Mouse (Mus musculus) neural tube, embryonic 14.5 days (tissue): ENCODE measurements around the gene Hist1h3a. TPM values are rescaled to one million over a fixed set of nuclear protein-coding genes. Genes with fewer than 3 reads are reported as not detected.
"Not testable (repeated sequence)": the region's sequence is repeated elsewhere in the genome, so short reads cannot be mapped to it uniquely, and the experiment has no call there.

Experiments used
- ATAC-seq: fragments of 200-750 bp; cut with Nextera tagmentation; 2 replicates; pipeline ENCODE4 v1.8.0; 2017; ENCODE audit warnings: low read depth, mild to moderate bottlenecking, moderate TSS enrichment, moderate library complexity
- H3K27ac ChIP-seq: fragments of 300-500 bp; sonication (generic); 2 replicates; pipeline ENCODE4 v1.5.1; 2014; ENCODE audit warnings: low read depth, mild to moderate bottlenecking, control low read depth, low read length, moderate library complexity, mixed read lengths
- H3K27me3 ChIP-seq: fragments of 300-500 bp; sonication (generic); 2 replicates; pipeline ENCODE4 v1.6.1; 2014; ENCODE audit warnings: low read length; ENCODE audit not compliant: control insufficient read depth, insufficient read depth
- H3K36me3 ChIP-seq: fragments of 300-500 bp; sonication (generic); 2 replicates; pipeline ENCODE4 v1.6.1; 2014; ENCODE audit warnings: low read length, mixed read lengths; ENCODE audit not compliant: control insufficient read depth, insufficient read depth
- H3K4me1 ChIP-seq: fragments of 300-500 bp; sonication (generic); 2 replicates; pipeline ENCODE4 v1.6.1; 2014; ENCODE audit warnings: low read length; ENCODE audit not compliant: control insufficient read depth, insufficient read depth
- H3K4me2 ChIP-seq: fragments of 300-500 bp; sonication (generic); 2 replicates; pipeline ENCODE4 v1.6.1; 2014; ENCODE audit warnings: mild to moderate bottlenecking, low read depth, low read length, control low read depth
- H3K4me3 ChIP-seq: fragments of 300-500 bp; sonication (generic); 2 replicates; pipeline ENCODE4 v1.5.1; 2014; ENCODE audit warnings: low read depth, low read length, control low read depth, mixed read lengths
- H3K9ac ChIP-seq: fragments of 300-500 bp; sonication (generic); replicated peaks from 2 replicates; pipeline ENCODE4 v1.6.1; 2014; ENCODE audit warnings: low read depth, mild to moderate bottlenecking, control low read depth, low read length, mixed read lengths
- H3K9me3 ChIP-seq: fragments of 300-500 bp; sonication (generic); 2 replicates; pipeline ENCODE4 v1.6.1; 2016; ENCODE audit warnings: low read length; ENCODE audit not compliant: control insufficient read depth
- WGBS: fragments of 180-500 bp; shearing (Covaris S2); extraction: QIAGEN DNeasy Blood & Tissue Kit; methylation state at CpG from one replicate; pipeline ENCODE4 v1.1.7; 2014; 5-methylcytosine and 5-hydroxymethylcytosine counted together
- polyA plus RNA-seq: library from polyadenylated mRNA; unstranded; fragments of >200 nt; fragmentation: Nextera tagmentation; extraction: Ambion mirVana; gene quantifications from 2 replicates; pipeline ENCODE4 v1.2.1, GENCODE M21; 2014

Gene Hist1h3a
- polyA plus RNA-seq, 1 experiment from 2014 or later: 0.75 TPM

DNA sequence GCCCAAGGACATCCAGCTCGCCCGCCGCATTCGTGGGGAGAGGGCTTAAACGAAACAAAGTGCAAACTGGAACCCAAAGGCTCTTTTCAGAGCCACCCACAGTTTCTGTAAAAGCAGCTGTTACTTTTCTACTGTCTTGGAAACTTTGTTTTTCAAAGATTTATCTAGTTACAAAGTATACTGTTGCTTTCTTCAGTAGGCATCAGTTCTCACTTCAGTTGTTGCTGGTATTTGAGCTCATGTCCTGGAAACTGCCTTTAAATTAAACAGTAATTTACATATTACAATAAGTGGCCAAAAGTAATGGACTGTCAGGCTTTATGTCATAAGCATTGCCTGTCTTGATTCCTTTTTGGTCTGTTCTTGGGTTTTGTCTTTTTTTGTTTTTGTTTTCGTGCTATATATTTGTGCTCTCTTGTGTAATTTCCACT lies 9.4 kb downstream of the Hist1h3a start:
- H3K4me2 ChIP-seq: peak overlapping the region; percentile 29; the same call in 1 of the 2 replicates
- no peak overlapping the region for H3K27ac ChIP-seq
- ATAC-seq: no peak
- 6% methylated on average over 6 of the region's 6 CpGs for WGBS
- peaks cover 8% of the 10 kb centered on the region; the same call in 1 of the 2 replicates for H3K4me1 ChIP-seq
- H3K36me3 ChIP-seq: no peaks in the 10 kb centered on the region
- no peaks in the 10 kb centered on the region for H3K9me3 ChIP-seq
- no peaks in the 10 kb centered on the region for H3K27me3 ChIP-seq
- H3K4me3 ChIP-seq: no peak overlapping the region
- no peak overlapping the region for H3K9ac ChIP-seq

- under 1% methylated on average over 16 of the region's 47 CpGs for WGBS
- Histone ChIP-seq H3K4me2 (peak within 1 kb of the TSS; percentile 56), H3K27ac (peak within 1 kb of the TSS; percentile 86), H3K4me3 (peak within 1 kb of the TSS; percentile 35), H3K9ac (0 out of 2 replicates have a peak within 1 kb of the TSS, but pooled peaks have one; percentile 37), H3K4me1 (peaks cover 11% of the 10 kb centered on the region)
- not testable (repeated sequence) for H3K9me3 ChIP-seq, H3K27me3 ChIP-seq, H3K36me3 ChIP-seq
- ATAC-seq: peak; percentile 74
Measured at GRCm38 (mm10) chr13:23752067-23752741, 10.0 kb downstream of the Hist1h3a start, which contains the start of gene Hist1h3b. Hist1h3b (plus strand) TSS chr13:23752267.

DNA sequence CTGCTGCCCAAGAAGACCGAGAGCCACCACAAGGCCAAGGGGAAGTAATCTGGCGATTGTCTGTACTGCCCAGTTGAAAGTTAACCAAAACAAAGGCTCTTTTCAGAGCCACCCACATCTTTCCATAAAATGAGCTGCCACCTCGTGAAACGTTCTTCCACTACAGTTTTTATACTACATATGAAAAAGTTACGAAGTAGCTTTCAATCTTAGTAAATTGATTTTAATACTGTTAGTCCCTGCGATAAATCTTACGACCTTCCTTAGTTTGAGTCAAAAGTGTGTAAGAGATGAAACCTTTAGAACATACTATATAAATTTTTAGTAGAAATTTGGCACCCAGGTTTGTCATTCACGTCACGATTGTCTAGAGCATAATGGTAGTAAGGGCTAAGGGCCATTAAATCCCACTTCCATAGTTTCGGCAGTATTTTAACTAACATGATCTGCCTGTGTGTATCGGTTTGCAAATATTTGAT lies 10.7 kb downstream of the Hist1h3a start:
- ATAC-seq: no peak; the same call in 1 of the 2 replicates
- H3K4me3 ChIP-seq: peak overlapping the region; percentile 35
- 2% methylated on average over 11 of the region's 11 CpGs for WGBS
- H3K9me3 ChIP-seq: no peaks in the 10 kb centered on the region
- H3K9ac ChIP-seq: no peak overlapping the region
- H3K36me3 ChIP-seq: no peaks in the 10 kb centered on the region
- H3K27me3 ChIP-seq: no peaks in the 10 kb centered on the region
- peaks cover 13% of the 10 kb centered on the region for H3K4me1 ChIP-seq
- peak overlapping the region; percentile 56 for H3K4me2 ChIP-seq
- peak overlapping the region; percentile 86; the same call in 1 of the 2 replicates for H3K27ac ChIP-seq

GRCm38 (mm10) chr13:23750839-23751477 lies 11.2 kb downstream of the Hist1h3a start, which contains the start of gene Hist1h2ab:
Hist1h2ab (plus strand) TSS chr13:23751126.
- peak; percentile 61 for ATAC-seq
- H3K27me3 ChIP-seq, H3K36me3 ChIP-seq, H3K9me3 ChIP-seq: not testable (repeated sequence)
- Histone ChIP-seq H3K9ac (0 out of 2 replicates have a peak within 1 kb of the TSS, but pooled peaks have one; percentile 37), H3K27ac (peak within 1 kb of the TSS; percentile 86), H3K4me3 (peak within 1 kb of the TSS; percentile 35), H3K4me2 (peak within 1 kb of the TSS; percentile 56), H3K4me1 (peaks cover 13% of the 10 kb centered on the region)
- WGBS: under 1% methylated on average over 29 of the region's 47 CpGs

GRCm38 (mm10) chr13:23749563-23750121 lies 12.5 kb downstream of the Hist1h3a start:
- Histone ChIP-seq H3K9ac (no peak overlapping the region), H3K9me3 (no peaks in the 10 kb centered on the region), H3K27ac (no peak overlapping the region), H3K4me1 (peaks cover 15% of the 10 kb centered on the region), H3K4me2 (no peak overlapping the region), H3K4me3 (no peak overlapping the region), H3K36me3 (no peaks in the 10 kb centered on the region), H3K27me3 (no peaks in the 10 kb centered on the region)
- 93% methylated on average over 5 of the region's 5 CpGs for WGBS
- ATAC-seq: no peak

DNA sequence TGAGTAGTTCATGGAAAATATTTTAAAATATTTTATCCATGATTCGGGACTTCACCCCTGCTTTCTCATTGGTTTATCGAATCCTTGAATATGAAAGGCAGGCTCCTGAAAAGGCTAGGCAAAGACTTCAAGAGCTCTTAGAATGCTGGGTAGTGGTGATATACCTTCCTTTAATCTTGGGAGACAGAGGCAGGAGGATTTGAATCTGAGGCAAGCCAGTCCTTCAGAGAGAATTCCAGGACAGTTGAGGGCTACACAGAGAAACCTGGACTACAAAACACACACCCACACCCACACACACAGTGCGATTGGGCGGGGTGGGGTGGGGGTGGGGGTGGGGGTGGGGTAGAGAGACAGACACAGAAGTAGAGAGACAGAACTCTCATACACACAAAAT lies 14.3 kb downstream of the Hist1h3a start:
- 4% methylated on average over 4 of the region's 4 CpGs for WGBS
- Histone ChIP-seq H3K36me3 (no peaks in the 10 kb centered on the region), H3K9ac (no peak overlapping the region), H3K27ac (no peak overlapping the region), H3K4me3 (no peak overlapping the region), H3K4me1 (peaks cover 15% of the 10 kb centered on the region), H3K27me3 (no peaks in the 10 kb centered on the region), H3K9me3 (no peaks in the 10 kb centered on the region), H3K4me2 (no peak overlapping the region)
- no peak for ATAC-seq

DNA sequence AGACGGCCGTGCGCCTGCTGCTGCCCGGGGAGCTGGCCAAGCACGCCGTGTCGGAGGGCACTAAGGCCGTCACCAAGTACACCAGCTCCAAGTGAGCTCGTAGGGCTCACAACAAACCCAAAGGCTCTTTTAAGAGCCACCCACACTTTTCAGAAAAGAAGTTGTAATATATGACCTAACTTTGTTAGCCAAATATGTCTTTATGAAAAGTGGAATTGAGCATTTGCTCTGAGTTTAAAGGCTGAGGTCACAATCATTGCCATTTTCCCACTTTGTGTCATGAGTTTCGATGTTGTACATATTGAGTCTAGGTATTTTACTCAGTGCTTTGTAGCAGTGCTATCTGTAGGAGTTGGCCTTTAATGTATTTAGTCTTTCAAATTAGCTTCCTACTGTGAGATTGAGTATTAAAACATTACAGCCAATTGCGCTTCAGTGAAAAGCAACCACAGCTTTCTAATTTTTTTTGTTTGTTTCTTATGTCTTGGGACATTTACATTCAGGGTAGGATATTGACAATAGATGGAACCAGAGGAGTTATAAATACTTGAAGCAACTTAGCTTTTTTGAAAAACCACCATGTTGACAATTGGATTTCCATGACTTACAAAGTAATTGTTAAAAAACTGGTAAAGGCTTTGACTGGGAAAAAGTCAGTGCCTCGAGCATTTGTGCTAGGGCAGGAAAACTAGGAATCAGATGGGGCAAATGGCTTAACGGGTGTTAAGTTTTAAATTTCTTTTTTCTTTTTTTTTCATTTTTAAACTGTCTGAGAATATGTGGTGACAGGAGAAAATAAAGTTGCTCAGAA lies 14.9 kb downstream of the Hist1h3a start:
- Histone ChIP-seq H3K4me3 (peak overlapping the region; percentile 31), H3K9me3 (no peaks in the 10 kb centered on the region), H3K9ac (0 out of 2 replicates have a peak overlapping the region, but pooled peaks have one; percentile 35), H3K27me3 (no peaks in the 10 kb centered on the region), H3K27ac (peak overlapping the region; percentile 91; the same call in 1 of the 2 replicates), H3K36me3 (no peaks in the 10 kb centered on the region), H3K4me2 (peak overlapping the region; percentile 70), H3K4me1 (peaks cover 15% of the 10 kb centered on the region)
- ATAC-seq: peak; percentile 3; the same call in 1 of the 2 replicates
- WGBS: 2% methylated on average over 11 of the region's 13 CpGs

DNA sequence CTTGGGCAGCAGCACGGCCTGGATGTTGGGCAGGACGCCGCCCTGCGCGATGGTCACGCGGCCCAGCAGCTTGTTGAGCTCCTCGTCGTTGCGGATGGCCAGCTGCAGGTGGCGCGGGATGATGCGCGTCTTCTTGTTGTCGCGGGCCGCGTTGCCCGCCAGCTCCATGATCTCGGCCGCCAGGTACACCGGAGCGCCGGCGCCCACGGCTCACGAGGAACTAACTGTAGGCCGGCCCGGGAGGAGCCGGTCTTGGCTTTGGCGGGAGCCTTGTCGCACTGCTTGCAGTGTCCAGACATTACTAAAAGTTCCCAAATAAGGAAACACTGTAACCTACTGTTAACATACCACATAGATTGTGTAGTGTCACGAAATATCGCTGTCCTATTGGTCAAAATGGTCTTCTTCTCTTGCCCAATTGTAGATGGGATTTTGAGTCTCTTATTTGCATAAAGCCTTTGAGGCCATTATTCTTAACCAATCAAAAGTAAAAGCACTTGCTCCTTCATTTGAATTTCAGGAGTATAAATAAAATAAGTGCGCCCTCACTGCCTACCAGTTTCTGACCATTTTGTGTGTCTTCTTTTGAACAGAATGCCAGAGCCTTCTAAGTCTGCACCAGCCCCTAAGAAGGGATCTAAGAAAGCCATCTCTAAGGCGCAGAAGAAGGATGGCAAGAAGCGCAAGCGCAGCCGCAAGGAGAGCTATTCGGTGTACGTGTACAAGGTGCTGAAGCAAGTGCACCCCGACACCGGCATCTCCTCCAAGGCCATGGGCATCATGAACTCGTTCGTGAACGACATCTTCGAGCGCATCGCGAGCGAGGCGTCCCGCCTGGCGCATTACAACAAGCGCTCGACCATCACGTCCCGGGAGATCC lies 15.7 kb downstream of the Hist1h3a start, which contains the start of gene Hist1h2bb:
TSS of gene Hist1h2bb (plus strand) at position 534 of the 880 bp plus-strand sequence.
- ATAC-seq: peak; percentile 92
- Histone ChIP-seq H3K4me1 (peaks cover 12% of the 10 kb centered on the region), H3K27ac (peak within 1 kb of the TSS; percentile 91), H3K4me3 (peak within 1 kb of the TSS; percentile 31), H3K9ac (peak within 1 kb of the TSS; percentile 35), H3K4me2 (peak within 1 kb of the TSS; percentile 70)
- WGBS: under 1% methylated on average over 41 of the region's 58 CpGs
- H3K27me3 ChIP-seq, H3K36me3 ChIP-seq, H3K9me3 ChIP-seq: not testable (repeated sequence)
